Mouse (Mus musculus) cerebellum, adult 2 months (tissue): ENCODE data around the gene Lurap1. TPM values are rescaled to one million over a fixed set of nuclear protein-coding genes. Genes with fewer than 3 reads are reported as not detected.

ENCODE experiments used
- DNase-seq, 2 experiments: peaks; one replicate each; pipeline ENCODE4 v3.0.0; 2021
- H3K27ac ChIP-seq: fragments of 200-500 bp; 2 replicates; pipeline ENCODE4 v1.5.1; 2012; ENCODE audit warnings: low read length, control low read depth, inconsistent platforms; ENCODE audit not compliant: insufficient read depth
- H3K27me3 ChIP-seq: fragments of 200-500 bp; 2 replicates; pipeline ENCODE4 v1.6.1; 2012; ENCODE audit warnings: inconsistent platforms, mild to moderate bottlenecking, low read length, moderate library complexity; ENCODE audit not compliant: control insufficient read depth, insufficient read depth
- H3K4me1 ChIP-seq: fragments of 200-500 bp; 2 replicates; pipeline ENCODE4 v1.6.1; 2011; ENCODE audit warnings: low read length; ENCODE audit not compliant: control insufficient read depth, insufficient read depth
- H3K4me3 ChIP-seq: fragments of 200-500 bp; replicated peaks from 2 replicates; pipeline ENCODE3; 2011; ENCODE audit warnings: mild to moderate bottlenecking, low read depth, low read length, control low read depth; ENCODE audit not compliant: insufficient read depth
- CTCF ChIP-seq: fragments of 200-500 bp; IDR thresholded peaks from 2 replicates; pipeline ENCODE4 v1.5.1; 2011; ENCODE audit warnings: low read depth, mild to moderate bottlenecking, control low read depth, low read length, moderate library complexity, borderline replicate concordance; ENCODE audit not compliant: insufficient read depth
- POLR2A ChIP-seq: fragments of 200-500 bp; IDR thresholded peaks from 2 replicates; pipeline ENCODE4 v1.6.1; 2011; ENCODE audit warnings: low read length, control low read depth, borderline replicate concordance; ENCODE audit not compliant: insufficient read depth
- WGBS: fragments of 180-500 bp; shearing (Covaris S2); methylation state at CpG from one replicate; pipeline ENCODE4 v1.1.7; 2018; 5-methylcytosine and 5-hydroxymethylcytosine counted together
- polyA plus RNA-seq: library from polyadenylated mRNA; depleted of rRNA; stranded (reverse); fragments of >200 nt; gene quantifications from 2 replicates; pipeline ENCODE4 v1.2.3, GENCODE M21; 2012; rRNA removed

Lurap1 gene
- polyA plus RNA-seq, result 42.5 and 45.3 TPM in 2 replicates

DNA sequence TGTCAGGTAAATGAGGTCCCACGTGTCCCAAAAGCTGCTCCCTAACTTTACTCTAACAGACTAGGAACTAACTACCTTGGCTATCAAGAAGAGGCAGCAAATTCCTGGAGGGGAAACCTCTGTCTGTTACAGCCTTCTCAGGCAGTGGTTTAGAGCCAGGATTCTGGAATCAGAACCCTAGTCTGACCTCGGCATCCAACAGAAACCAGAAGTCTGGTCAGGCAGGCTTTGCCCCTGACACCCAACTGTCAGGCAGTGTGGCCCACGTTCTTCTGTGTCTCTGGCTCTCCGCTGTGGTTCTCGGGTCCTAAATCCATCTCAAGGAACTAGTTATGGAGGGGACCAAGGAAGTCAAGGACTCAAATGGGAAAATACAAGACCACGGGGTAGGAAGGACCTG is at the start of gene Lurap1:
TSS of gene Lurap1 (minus strand) at position 101 of the 400 bp plus-strand sequence.
- WGBS, result 58% methylated on average over 6 of the region's 6 CpGs

GRCm38 (mm10) chr4:116198422-116198821 is 47.3 kb upstream of the Lurap1 start:
- H3K4me1 ChIP-seq, result no peaks in the 10 kb centered on the region
- 55% methylated on average over 2 of the region's 2 CpGs for WGBS
- no peak overlapping the region for H3K4me3 ChIP-seq
- TF ChIP-seq CTCF, result peak; percentile 57; the same call in 1 of the 2 replicates
- TF ChIP-seq POLR2A, result no peak
- no peak overlapping the region for H3K27ac ChIP-seq
- DNase-seq, result peak; percentile 47 to 51
- H3K27me3 ChIP-seq, result no peaks in the 10 kb centered on the region

More for the DNA sequence above, at the start of gene Lurap1:
- H3K4me3 ChIP-seq, result peak within 1 kb of the TSS; percentile 97
- no peak for DNase-seq
- TF ChIP-seq CTCF, result no peak
- no peak for TF ChIP-seq POLR2A
- H3K27me3 ChIP-seq, result no peaks in the 10 kb centered on the region
- H3K27ac ChIP-seq, result peak within 1 kb of the TSS; percentile 97
- H3K4me1 ChIP-seq, result peaks cover 18% of the 10 kb centered on the region

DNA sequence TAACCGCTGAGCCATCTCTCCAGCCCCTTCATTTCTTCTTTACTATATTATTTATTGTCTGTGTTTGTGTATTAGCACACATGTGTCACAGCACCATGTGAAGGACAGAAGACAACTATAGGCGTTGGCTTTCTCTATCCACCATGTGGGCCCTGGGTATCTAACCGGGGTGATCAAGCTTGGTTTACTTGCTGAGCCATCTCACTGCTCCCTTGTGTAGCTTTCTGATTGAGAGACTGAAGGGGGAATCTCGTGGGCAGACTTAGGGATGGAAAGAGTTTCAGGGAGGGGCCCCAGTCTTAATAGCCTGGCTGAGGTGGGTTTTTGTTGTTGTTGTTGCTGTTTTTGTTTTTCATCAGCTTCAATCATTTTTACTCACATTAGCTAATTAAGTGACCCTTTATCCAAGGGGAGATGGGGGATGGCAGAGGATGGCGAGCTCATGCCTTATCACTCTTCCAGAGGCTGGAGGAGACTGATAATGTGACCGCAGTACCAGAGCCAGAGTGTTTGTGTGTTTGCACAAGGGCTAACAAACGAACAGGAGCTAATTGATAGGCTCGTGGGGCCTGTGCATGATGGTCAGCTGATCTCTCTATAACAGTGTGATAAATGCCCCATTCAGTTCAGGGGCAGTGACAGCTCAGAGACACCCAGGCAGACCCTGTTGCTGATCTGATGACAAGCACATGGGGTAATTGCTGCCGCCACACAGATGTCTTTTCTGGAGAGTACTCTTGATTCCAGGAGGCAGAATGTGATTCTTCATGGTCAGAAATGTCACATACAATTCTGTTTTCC is 42.6 kb upstream of the Lurap1 start:
- Histone ChIP-seq H3K27me3 (no peaks in the 10 kb centered on the region), H3K4me1 (no peaks in the 10 kb centered on the region), H3K4me3 (no peak overlapping the region), H3K27ac (no peak overlapping the region)
- WGBS, result 77% methylated on average over 9 of the region's 9 CpGs
- DNase-seq, result no peak
- TF ChIP-seq POLR2A, result no peak
- no peak for TF ChIP-seq CTCF

DNA sequence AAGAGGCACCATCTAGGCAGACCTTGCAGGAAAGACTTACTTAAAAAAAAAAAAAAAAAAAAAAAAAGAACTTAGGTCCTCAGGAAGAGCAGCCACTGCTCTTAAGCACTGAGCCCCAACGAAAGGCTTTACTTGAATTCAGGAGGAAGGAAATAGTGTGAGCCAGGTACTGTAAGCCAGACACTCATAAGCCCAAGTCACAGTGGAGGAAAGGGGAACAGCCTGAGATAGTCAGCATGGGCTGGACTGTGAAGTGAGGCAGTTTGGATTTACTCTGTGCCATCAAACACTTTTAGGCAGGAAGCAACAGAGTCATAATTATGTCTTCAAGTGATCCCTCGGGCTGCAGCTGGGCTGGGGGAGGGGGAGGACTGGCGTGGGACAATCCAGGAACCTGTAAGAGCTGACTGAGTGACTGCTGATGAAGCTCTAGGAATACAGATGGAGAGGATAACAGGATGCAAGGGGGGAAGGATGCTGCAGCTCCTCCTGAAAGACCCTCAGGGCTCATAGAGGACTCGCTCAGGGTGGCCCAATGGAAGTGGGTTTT is 41.2 kb upstream of the Lurap1 start:
- Histone ChIP-seq H3K4me3 (no peak overlapping the region), H3K27me3 (no peaks in the 10 kb centered on the region), H3K27ac (no peak overlapping the region), H3K4me1 (no peaks in the 10 kb centered on the region)
- DNase-seq, result no peak
- WGBS, result 78% methylated on average over 4 of the region's 4 CpGs
- TF ChIP-seq POLR2A (no peak), CTCF (no peak)

GRCm38 (mm10) chr4:116185083-116185482 is 33.9 kb upstream of the Lurap1 start:
- Histone ChIP-seq H3K27ac (no peak overlapping the region), H3K27me3 (no peaks in the 10 kb centered on the region), H3K4me3 (no peak overlapping the region), H3K4me1 (peaks cover 25% of the 10 kb centered on the region)
- peak in 1 of 2 experiments; percentile 62 for DNase-seq
- 62% methylated on average over 4 of the region's 4 CpGs for WGBS
- TF ChIP-seq CTCF (no peak), POLR2A (no peak)

GRCm38 (mm10) chr4:116182745-116183144 is 31.6 kb upstream of the Lurap1 start:
- peak; percentile 83 to 87 for DNase-seq
- H3K27me3 ChIP-seq, result no peaks in the 10 kb centered on the region
- H3K4me1 ChIP-seq, result peaks cover 28% of the 10 kb centered on the region
- H3K4me3 ChIP-seq, result peak overlapping the region; percentile 42
- WGBS, result 4% methylated on average over 12 of the region's 12 CpGs
- H3K27ac ChIP-seq, result peak overlapping the region; percentile 94
- TF ChIP-seq CTCF (no peak), POLR2A (peak; percentile 47; the same call in 1 of the 2 replicates)

DNA sequence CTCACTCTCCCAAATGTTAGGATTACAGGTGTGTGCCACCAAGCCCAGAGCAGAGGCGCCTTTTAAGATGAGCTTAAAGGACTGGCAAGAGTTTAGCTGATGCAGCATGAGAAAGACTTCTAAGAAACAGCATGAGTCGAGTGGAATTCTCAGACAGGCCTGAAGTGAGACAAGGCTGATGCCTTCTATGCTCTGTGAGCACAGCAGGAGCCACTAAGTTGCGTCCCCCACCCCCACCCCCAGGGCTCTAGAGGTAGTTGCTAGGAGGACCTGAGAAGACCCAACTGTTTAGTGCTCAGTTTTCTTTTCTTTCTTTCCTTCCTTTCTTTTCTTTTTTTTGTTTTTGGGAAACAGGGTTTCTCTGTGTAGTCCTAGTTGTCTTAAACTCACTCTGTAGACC is 30.9 kb upstream of the Lurap1 start:
- Histone ChIP-seq H3K27me3 (no peaks in the 10 kb centered on the region), H3K27ac (peak overlapping the region; percentile 86), H3K4me3 (no peak overlapping the region), H3K4me1 (peaks cover 35% of the 10 kb centered on the region)
- TF ChIP-seq CTCF (no peak), POLR2A (no peak)
- 41% methylated on average over 3 of the region's 3 CpGs for WGBS
- no peak for DNase-seq

- Histone ChIP-seq H3K4me1 (peaks cover 32% of the 10 kb centered on the region), H3K27me3 (no peaks in the 10 kb centered on the region), H3K27ac (peak overlapping the region; percentile 99), H3K4me3 (peak overlapping the region; percentile 5)
- no peak for TF ChIP-seq CTCF
- TF ChIP-seq POLR2A, result no peak
- DNase-seq, result peak; percentile 70 to 77
- 13% methylated on average over 5 of the region's 5 CpGs for WGBS
Measured at GRCm38 (mm10) chr4:116177140-116177539, 26.0 kb upstream of the Lurap1 start.
